Mouse (Mus musculus) left cerebral cortex, adult 6 months (tissue): ENCODE data around the gene Bag6. TPM values are rescaled to one million over a fixed set of nuclear protein-coding genes. Genes with fewer than 3 reads are reported as not detected.

Source experiments
- polyA plus RNA-seq: library from polyadenylated mRNA; unstranded; fragments of <200 nt; fragmentation: Nextera tagmentation; gene quantifications from 2 replicates; pipeline ENCODE4 v1.2.3, GENCODE M21; 2021

The Bag6 gene
- polyA plus RNA-seq, 1 experiment from 2014 or later = 84.6 TPM

Other genes with a start within 250 kb of the Bag6 start
- gene C2, start 236.9 kb upstream of the Bag6 start, polyA plus RNA-seq = 2.7 and 3.3 TPM in 2 replicates
- gene Ehmt2, start 236.7 kb upstream of the Bag6 start, polyA plus RNA-seq = 20.4 and 20.9 TPM in 2 replicates
- gene Slc44a4, start 220.7 kb upstream of the Bag6 start, polyA plus RNA-seq = 0.48 TPM in 2 replicates
- gene Neu1, start 203.9 kb upstream of the Bag6 start, polyA plus RNA-seq = 30.2 and 37.0 TPM in 2 replicates
- gene Hspa1b, start 175.9 kb upstream of the Bag6 start, polyA plus RNA-seq = 0.48 and 1.1 TPM in 2 replicates
- not detected in 2 replicates for gene Gm20481, start 165.3 kb upstream of the Bag6 start, polyA plus RNA-seq
- 5.3 and 7.0 TPM in 2 replicates for gene Hspa1a, start 163.0 kb upstream of the Bag6 start, polyA plus RNA-seq
- 0.90 and 1.5 TPM in 2 replicates for gene Hspa1l, start 162.5 kb upstream of the Bag6 start, polyA plus RNA-seq
- gene Lsm2, start 153.3 kb upstream of the Bag6 start, polyA plus RNA-seq = 33.6 and 33.9 TPM in 2 replicates
- 15.7 and 17.2 TPM in 2 replicates for gene Vars, start 134.2 kb upstream of the Bag6 start, polyA plus RNA-seq
- 0.13 and 0.25 TPM in 2 replicates for gene Vwa7, start 118.6 kb upstream of the Bag6 start, polyA plus RNA-seq
- gene Sapcd1, start 107.2 kb upstream of the Bag6 start, polyA plus RNA-seq = 0.89 and 0.92 TPM in 2 replicates
- 0.37 and 0.45 TPM in 2 replicates for gene Msh5, start 88.4 kb upstream of the Bag6 start, polyA plus RNA-seq
- 22.7 and 26.4 TPM in 2 replicates for gene Clic1, start 85.2 kb upstream of the Bag6 start, polyA plus RNA-seq
- 20.0 and 22.8 TPM in 2 replicates for gene Ddah2, start 76.1 kb upstream of the Bag6 start, polyA plus RNA-seq
- gene Ly6g6c, start 69.8 kb upstream of the Bag6 start, polyA plus RNA-seq = not detected in 2 replicates
- gene Mpig6b, start 69.0 kb upstream of the Bag6 start, polyA plus RNA-seq = not detected in 2 replicates
- 2.4 and 3.7 TPM in 2 replicates for gene Ly6g6e, start 58.3 kb upstream of the Bag6 start, polyA plus RNA-seq
- 1.6 and 2.3 TPM in 2 replicates for gene Ly6g6d, start 57.1 kb upstream of the Bag6 start, polyA plus RNA-seq
- 1.6 and 2.2 TPM in 2 replicates for gene Ly6g6f, start 49.6 kb upstream of the Bag6 start, polyA plus RNA-seq
- 102 and 121 TPM in 2 replicates for gene Abhd16a, start 45.9 kb upstream of the Bag6 start, polyA plus RNA-seq
- not detected in 2 replicates for gene Ly6g5c, start 26.9 kb upstream of the Bag6 start, polyA plus RNA-seq
- gene Ly6g5b, start 19.8 kb upstream of the Bag6 start, polyA plus RNA-seq = not detected in 2 replicates
- gene Gpank1, start 13.7 kb upstream of the Bag6 start, polyA plus RNA-seq = 21.2 and 22.7 TPM in 2 replicates
- 240 and 277 TPM in 2 replicates for gene Csnk2b, start 13.1 kb upstream of the Bag6 start, polyA plus RNA-seq
- 32.3 and 43.2 TPM in 2 replicates for gene D17H6S53E, start 8.8 kb upstream of the Bag6 start, polyA plus RNA-seq
- gene Apom, start 3.1 kb upstream of the Bag6 start, polyA plus RNA-seq = not detected in 2 replicates
- gene Prrc2a, start 29.7 kb downstream of the Bag6 start, polyA plus RNA-seq = 14.9 and 37.9 TPM in 2 replicates
- 32.2 and 36.1 TPM in 2 replicates for gene Aif1, start 40.9 kb downstream of the Bag6 start, polyA plus RNA-seq
- 26.1 and 36.8 TPM in 2 replicates for gene Lst1, start 53.3 kb downstream of the Bag6 start, polyA plus RNA-seq
- 0.48 and 0.93 TPM in 2 replicates for gene Ltb, start 59.3 kb downstream of the Bag6 start, polyA plus RNA-seq
- not detected in 2 replicates for gene Tnf, start 66.8 kb downstream of the Bag6 start, polyA plus RNA-seq
- gene Lta, start 70.2 kb downstream of the Bag6 start, polyA plus RNA-seq = 0.15 TPM in 1 of 2 replicates, not detected in the other
- gene Gm16181, start 85.7 kb downstream of the Bag6 start, polyA plus RNA-seq = not detected in 2 replicates
- gene Atp6v1g2, start 98.5 kb downstream of the Bag6 start, polyA plus RNA-seq = 636 and 753 TPM in 2 replicates
- gene Nfkbil1, start 100.6 kb downstream of the Bag6 start, polyA plus RNA-seq = 8.9 and 9.3 TPM in 2 replicates
- gene Ddx39b, start 106.6 kb downstream of the Bag6 start, polyA plus RNA-seq = 165 and 169 TPM in 2 replicates
- 62.8 and 80.2 TPM in 2 replicates for gene H2-D1, start 127.6 kb downstream of the Bag6 start, polyA plus RNA-seq
- gene H2-Q1, start 185.2 kb downstream of the Bag6 start, polyA plus RNA-seq = 0.44 and 0.75 TPM in 2 replicates
- gene H2-Q2, start 207.1 kb downstream of the Bag6 start, polyA plus RNA-seq = 0.49 and 0.67 TPM in 2 replicates
- 0.29 TPM in 1 of 2 replicates, not detected in the other for gene H2-Q4, start 244.4 kb downstream of the Bag6 start, polyA plus RNA-seq